Mouse (Mus musculus): Measurements from ENCODE around the gene Satb1. TPM values are rescaled to one million over a fixed set of nuclear protein-coding genes. Genes with fewer than 3 reads are reported as not detected.

The Satb1 gene
- total and polyA plus RNA-seq, 3 experiments: not detected

GRCm38 (mm10) chr17:51880895-51881622 is 48.0 kb upstream of the Satb1 start:
- Histone ChIP-seq H3K9me3 (replicated peaks; ENCODE audit: low read length) (peaks cover 46% of the 10 kb centered on the region), H3K36me3 (replicated peaks in 1 of 2; ENCODE audit: control insufficient read depth in 1 of 2, insufficient read depth in 1 of 2, low read length in 1 of 2) (no peaks in the 10 kb centered on the region), H3K27me3 (replicated peaks) (no peaks in the 10 kb centered on the region), H3K4me3 (replicated peaks in 1 of 3; ENCODE audit: low read depth in 2 of 3, low read length in 2 of 3, poor library complexity in 1 of 3) (no peak overlapping the region), H3K4me1 (ENCODE audit: control insufficient read depth in 1 of 2, insufficient read depth in 2 of 2) (no peaks in the 10 kb centered on the region), H3K4me2 (ENCODE audit: insufficient read depth, low read depth, poor library complexity, severe bottlenecking) (no peak overlapping the region), H3K9ac (ENCODE audit: insufficient read depth, low read depth) (no peak overlapping the region), H3K27ac (ENCODE audit: insufficient read depth, low read depth) (no peak overlapping the region), H3K79me2 (replicated peaks; ENCODE audit: control insufficient read depth, extremely low read depth, insufficient read depth, poor library complexity, severe bottlenecking) (no peaks in the 10 kb centered on the region)
- TF ChIP-seq HCFC1 (IDR thresholded peaks at IDR 0.05; ENCODE audit: low read depth, low read length): no peak
- TF ChIP-seq USF2 (conservative IDR thresholded peaks at IDR 0.05; ENCODE audit: low read depth, low read length): no peak
- TF ChIP-seq MAZ (IDR thresholded peaks at IDR 0.05; ENCODE audit: low read depth, low read length): no peak
- TF ChIP-seq TCF12 (IDR thresholded peaks at IDR 0.05; ENCODE audit: low read depth, low read length): no peak
- TF ChIP-seq NELFE (IDR thresholded peaks at IDR 0.05; ENCODE audit: low read depth, low read length): no peak
- TF ChIP-seq KAT2A (IDR thresholded peaks at IDR 0.05; ENCODE audit: insufficient replicate concordance, low read length): no peak
- TF ChIP-seq ZMIZ1 (IDR thresholded peaks at IDR 0.05; ENCODE audit: low read depth, low read length): no peak
- TF ChIP-seq TBP (conservative IDR thresholded peaks at IDR 0.05; ENCODE audit: low read depth, low read length): no peak
- TF ChIP-seq SMC3 (IDR thresholded peaks at IDR 0.05; ENCODE audit: low read depth, low read length): no peak
- TF ChIP-seq UBTF (IDR thresholded peaks at IDR 0.05; ENCODE audit: low read depth, low read length): no peak
- no peak for TF ChIP-seq IRF4 (IDR thresholded peaks at IDR 0.05; ENCODE audit: low read depth, low read length)
- no peak for TF ChIP-seq RCOR1 (conservative IDR thresholded peaks at IDR 0.05; ENCODE audit: low read depth, low read length)
- TF ChIP-seq USF1 (IDR thresholded peaks at IDR 0.05; ENCODE audit: low read depth, low read length): no peak
- no peak for TF ChIP-seq ZNF384 (IDR thresholded peaks at IDR 0.05; ENCODE audit: low read depth, low read length)
- no peak for TF ChIP-seq MAX (IDR thresholded peaks at IDR 0.05; ENCODE audit: low read length)
- TF ChIP-seq ELF1 (IDR thresholded peaks at IDR 0.05; ENCODE audit: low read depth, low read length): no peak
- no peak for TF ChIP-seq MXI1 (IDR thresholded peaks at IDR 0.05; ENCODE audit: low read depth, low read length)
- TF ChIP-seq EP300 (IDR thresholded peaks at IDR 0.05; ENCODE audit: low read length): no peak
- no peak for TF ChIP-seq CHD1 (IDR thresholded peaks at IDR 0.05; ENCODE audit: low read depth, low read length)
- no peak for DNase-seq (ENCODE audit: extremely low read depth)
- in situ Hi-C loops (cut with MboI; ENCODE audit: low pct_ligation_motif_present, low pct_unique_long_range_greater_than_20kb, low sequenced_read_pairs) (no loop called here), dilution Hi-C loops (cut with MboI; ENCODE audit: extremely low pct_ligation_motif_present, extremely low pct_unique_long_range_greater_than_20kb, low sequenced_read_pairs) (no loop called here)

DNA sequence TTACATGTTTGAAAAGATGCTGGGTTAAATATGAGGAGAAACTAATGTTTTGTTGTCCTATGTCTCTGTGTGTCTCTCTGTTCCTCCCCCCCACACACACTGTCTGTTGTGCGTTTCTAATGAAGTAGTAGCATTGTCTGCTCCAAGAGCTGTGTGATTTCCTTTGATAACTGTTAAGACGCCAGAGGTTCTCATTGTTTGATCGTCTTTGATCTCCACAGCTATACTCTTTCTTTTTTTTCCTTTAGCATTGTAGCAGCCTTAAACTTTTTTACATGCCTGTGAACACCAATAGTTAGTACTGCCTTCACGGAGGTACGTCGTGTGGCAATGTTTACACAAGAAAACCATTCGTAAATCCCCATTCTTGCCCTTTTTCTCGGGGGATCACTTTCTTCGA is 47.1 kb upstream of the Satb1 start:
- H3K36me3 ChIP-seq (replicated peaks in 1 of 2; ENCODE audit: control insufficient read depth in 1 of 2, insufficient read depth in 1 of 2, low read length in 1 of 2): no peaks in the 10 kb centered on the region
- no peak overlapping the region for H3K27ac ChIP-seq (ENCODE audit: insufficient read depth, low read depth)
- no peaks in the 10 kb centered on the region for H3K4me1 ChIP-seq (ENCODE audit: control insufficient read depth in 1 of 2, insufficient read depth in 2 of 2)
- no peak for DNase-seq (ENCODE audit: extremely low read depth)
- dilution Hi-C loops (cut with MboI; ENCODE audit: extremely low pct_ligation_motif_present, extremely low pct_unique_long_range_greater_than_20kb, low sequenced_read_pairs) (no loop called here), in situ Hi-C loops (cut with MboI; ENCODE audit: low pct_ligation_motif_present, low pct_unique_long_range_greater_than_20kb, low sequenced_read_pairs) (no loop called here)
- no peak overlapping the region for H3K4me3 ChIP-seq (replicated peaks in 1 of 3; ENCODE audit: low read depth in 2 of 3, low read length in 2 of 3, poor library complexity in 1 of 3)
- H3K79me2 ChIP-seq (replicated peaks; ENCODE audit: control insufficient read depth, extremely low read depth, insufficient read depth, poor library complexity, severe bottlenecking): no peaks in the 10 kb centered on the region
- TF ChIP-seq GABPA (IDR thresholded peaks at IDR 0.05; ENCODE audit: insufficient replicate concordance, low read depth, low read length) (no peak), SIN3A (IDR thresholded peaks at IDR 0.05; ENCODE audit: low read length) (no peak), MXI1 (IDR thresholded peaks at IDR 0.05; ENCODE audit: low read depth, low read length) (no peak), ZNF384 (IDR thresholded peaks at IDR 0.05; ENCODE audit: low read depth, low read length) (no peak), HCFC1 (IDR thresholded peaks at IDR 0.05; ENCODE audit: low read depth, low read length) (no peak), PAX5 (IDR thresholded peaks at IDR 0.05; ENCODE audit: low read length) (no peak), ETS1 (conservative IDR thresholded peaks at IDR 0.05; ENCODE audit: low read depth, low read length) (no peak), MEF2A (IDR thresholded peaks at IDR 0.05; ENCODE audit: borderline replicate concordance, low read depth, low read length) (no peak), BHLHE40 (IDR thresholded peaks at IDR 0.05; ENCODE audit: low read depth, low read length) (no peak), ELF1 (IDR thresholded peaks at IDR 0.05; ENCODE audit: low read depth, low read length) (no peak), NELFE (IDR thresholded peaks at IDR 0.05; ENCODE audit: low read depth, low read length) (no peak), E2F4 (IDR thresholded peaks at IDR 0.05; ENCODE audit: insufficient replicate concordance, low read depth, low read length) (no peak), JUND (conservative IDR thresholded peaks at IDR 0.05; ENCODE audit: low read depth, low read length) (no peak), EP300 (IDR thresholded peaks at IDR 0.05; ENCODE audit: low read length) (no peak), UBTF (IDR thresholded peaks at IDR 0.05; ENCODE audit: low read depth, low read length) (no peak), ZKSCAN1 (IDR thresholded peaks at IDR 0.05; ENCODE audit: borderline replicate concordance, low read depth, low read length) (no peak), MAX (IDR thresholded peaks at IDR 0.05; ENCODE audit: low read length) (no peak), USF1 (IDR thresholded peaks at IDR 0.05; ENCODE audit: low read depth, low read length) (no peak)
- H3K9ac ChIP-seq (ENCODE audit: insufficient read depth, low read depth): no peak overlapping the region
- H3K4me2 ChIP-seq (ENCODE audit: insufficient read depth, low read depth, poor library complexity, severe bottlenecking): no peak overlapping the region
- H3K9me3 ChIP-seq (replicated peaks; ENCODE audit: low read length): peaks cover 48% of the 10 kb centered on the region
- H3K27me3 ChIP-seq (replicated peaks): no peaks in the 10 kb centered on the region

Measured in CH12.LX (cell line).